Mouse (Mus musculus): Measurements from ENCODE around the gene Scgb2b7. TPM values are rescaled to one million over a fixed set of nuclear protein-coding genes. Genes with fewer than 3 reads are reported as not detected.
"Not testable (repeated sequence)": the region's sequence is repeated elsewhere in the genome, so short reads cannot be mapped to it uniquely, and the experiment has no call there.

The Scgb2b7 gene
- polyA plus RNA-seq (2012; rRNA removed): not detected in 2 replicates

DNA sequence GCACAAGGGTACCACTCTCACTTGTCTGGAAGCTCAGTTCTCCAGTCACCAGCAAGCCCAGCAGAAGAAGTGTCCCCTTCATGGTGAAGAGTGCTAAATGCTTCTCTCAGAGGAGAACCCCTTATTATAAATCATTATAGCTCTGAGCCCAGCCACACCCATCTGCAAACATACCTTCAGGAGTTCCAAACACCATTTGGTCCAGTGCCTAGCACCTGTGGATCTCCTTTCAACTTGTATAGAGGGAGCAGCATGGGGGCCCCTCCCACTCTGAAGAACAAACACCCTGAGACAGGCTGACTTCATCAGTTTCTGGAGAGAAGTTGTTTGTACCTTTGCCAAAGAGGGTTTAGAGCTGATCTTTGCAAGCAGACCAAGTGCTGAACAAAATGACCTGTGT, at the start of gene Scgb2b7:
TSS of gene Scgb2b7 (minus strand) at position 101 of the 400 bp plus-strand sequence.
- DNase-seq (ENCODE audit: low read depth): not testable (repeated sequence)

- DNase-seq (ENCODE audit: low read depth): not testable (repeated sequence)
Measured at GRCm38 (mm10) chr7:31712365-31712764, 6.8 kb upstream of the Scgb2b7 start, which contains the start of gene Scgb1b7. Gene Scgb1b7 (plus strand): TSS chr7:31712665.

Other genes with a start within 250 kb of the Scgb2b7 start
- gene Scgb1b7, start 6.9 kb upstream of the Scgb2b7 start, polyA plus RNA-seq (2012; rRNA removed): not detected in 2 replicates

Measured in brain, embryonic 14.5 days (tissue).